Mouse (Mus musculus) heart, postnatal 0 days (tissue): ENCODE results near the gene Slc16a14. TPM values are rescaled to one million over a fixed set of nuclear protein-coding genes. Genes with fewer than 3 reads are reported as not detected.

Source experiments
- ATAC-seq: fragments of 200-750 bp; cut with Nextera tagmentation; 2 replicates; pipeline ENCODE4 v1.8.0; 2017; ENCODE audit warnings: low read depth, moderate number of reproducible peaks, moderate library complexity; ENCODE audit not compliant: insufficient read depth
- DNase-seq: peaks from one replicate; pipeline ENCODE4 v3.0.0-alpha.2; 2016; ENCODE audit warnings: low spot score
- H3K27ac ChIP-seq: fragments of 300-500 bp; sonication (generic); 2 replicates; pipeline ENCODE4 v1.5.1; 2014; ENCODE audit warnings: low read depth, mild to moderate bottlenecking
- H3K27me3 ChIP-seq: fragments of 300-500 bp; sonication (generic); 2 replicates; pipeline ENCODE4 v1.6.1; 2014; ENCODE audit warnings: low read length, mixed read lengths; ENCODE audit not compliant: control insufficient read depth, insufficient read depth
- H3K36me3 ChIP-seq: fragments of 300-500 bp; sonication (generic); replicated peaks from 2 replicates; pipeline ENCODE4 v1.6.1; 2014; ENCODE audit warnings: low read length, mixed read lengths; ENCODE audit not compliant: control insufficient read depth, insufficient read depth
- H3K4me1 ChIP-seq: fragments of 300-500 bp; sonication (generic); 2 replicates; pipeline ENCODE4 v1.6.1; 2014; ENCODE audit warnings: antibody characterized with exemption; ENCODE audit not compliant: control insufficient read depth, insufficient read depth
- H3K4me2 ChIP-seq: fragments of 300-500 bp; sonication (generic); 2 replicates; pipeline ENCODE4 v1.6.1; 2014; ENCODE audit warnings: low read depth, mild to moderate bottlenecking, low read length, moderate library complexity
- H3K4me3 ChIP-seq: fragments of 300-500 bp; sonication (generic); 2 replicates; pipeline ENCODE4 v1.5.1; 2014; ENCODE audit warnings: low read depth, low read length
- H3K9ac ChIP-seq: fragments of 300-500 bp; sonication (generic); replicated peaks from 2 replicates; pipeline ENCODE4 v1.6.1; 2014; ENCODE audit warnings: low read depth, low read length, mixed read lengths
- H3K9me3 ChIP-seq: fragments of 300-500 bp; sonication (generic); replicated peaks from 2 replicates; pipeline ENCODE4 v1.6.1; 2016; ENCODE audit warnings: low read length; ENCODE audit not compliant: control insufficient read depth
- CTCF ChIP-seq: IDR thresholded peaks from 2 replicates; pipeline ENCODE4 v1.5.1; 2016; ENCODE audit warnings: antibody characterized with exemption, control low read depth, low read depth
- EP300 ChIP-seq: IDR thresholded peaks from 2 replicates; pipeline ENCODE4 v1.6.1; 2016; ENCODE audit warnings: antibody characterized with exemption, low read depth
- WGBS: fragments of 180-500 bp; shearing (Covaris S2); extraction: QIAGEN DNeasy Blood & Tissue Kit; methylation state at CpG from one replicate; pipeline ENCODE4 v1.1.7; 2014; 5-methylcytosine and 5-hydroxymethylcytosine counted together
- polyA plus RNA-seq: library from polyadenylated mRNA; unstranded; fragments of >200 nt; fragmentation: Nextera tagmentation; extraction: Ambion mirVana; gene quantifications from 2 replicates; pipeline ENCODE4 v1.2.1, GENCODE M21; 2015
- total RNA-seq: library from RNA; depleted of rRNA; stranded (reverse); fragments of >200 nt; gene quantifications from 2 replicates; pipeline ENCODE4 v1.2.3, GENCODE M21; 2014; ENCODE audit warnings: low replicate concordance; rRNA removed

The Slc16a14 gene
- total and polyA plus RNA-seq, 2 experiments from 2014 or later, result not detected

GRCm38 (mm10) chr1:84866231-84866630 lies 68.7 kb downstream of the Slc16a14 start:
- H3K27ac ChIP-seq, result no peak overlapping the region
- ATAC-seq (no peak), DNase-seq (no peak)
- TF ChIP-seq EP300 (no peak), CTCF (no peak)
- H3K27me3 ChIP-seq, result no peaks in the 10 kb centered on the region
- no peak overlapping the region for H3K4me2 ChIP-seq
- H3K36me3 ChIP-seq, result no peaks in the 10 kb centered on the region
- H3K9me3 ChIP-seq, result no peaks in the 10 kb centered on the region
- no peak overlapping the region for H3K4me3 ChIP-seq
- no peak overlapping the region for H3K9ac ChIP-seq
- H3K4me1 ChIP-seq, result no peaks in the 10 kb centered on the region
- WGBS, result 84% methylated on average over 6 of the region's 6 CpGs

- Histone ChIP-seq H3K4me1 (peaks cover 4% of the 10 kb centered on the region; the same call in 1 of the 2 replicates), H3K9me3 (no peaks in the 10 kb centered on the region), H3K27me3 (no peaks in the 10 kb centered on the region), H3K36me3 (no peaks in the 10 kb centered on the region), H3K27ac (no peak overlapping the region), H3K4me2 (no peak overlapping the region), H3K4me3 (no peak overlapping the region), H3K9ac (no peak overlapping the region)
- DNase-seq (no peak), ATAC-seq (no peak)
- TF ChIP-seq CTCF (no peak), EP300 (no peak)
- WGBS, result 48% methylated on average over 2 of the region's 2 CpGs
Measured at GRCm38 (mm10) chr1:84864645-84865044, 70.3 kb downstream of the Slc16a14 start.

- H3K4me2 ChIP-seq, result no peak overlapping the region
- WGBS, result 75% methylated on average over 1 of the region's 1 CpGs
- H3K27ac ChIP-seq, result no peak overlapping the region
- TF ChIP-seq CTCF (no peak), EP300 (no peak)
- no peaks in the 10 kb centered on the region for H3K27me3 ChIP-seq
- no peak overlapping the region for H3K9ac ChIP-seq
- H3K36me3 ChIP-seq, result no peaks in the 10 kb centered on the region
- H3K4me3 ChIP-seq, result no peak overlapping the region
- no peak for DNase-seq
- H3K4me1 ChIP-seq, result peaks cover 4% of the 10 kb centered on the region; the same call in 1 of the 2 replicates
- ATAC-seq, result no peak
- no peaks in the 10 kb centered on the region for H3K9me3 ChIP-seq
Measured at GRCm38 (mm10) chr1:84861255-84861630, 73.7 kb downstream of the Slc16a14 start.

- Histone ChIP-seq H3K9me3 (no peaks in the 10 kb centered on the region), H3K4me2 (no peak overlapping the region), H3K4me1 (peaks cover 4% of the 10 kb centered on the region; the same call in 1 of the 2 replicates), H3K9ac (no peak overlapping the region), H3K4me3 (no peak overlapping the region), H3K27ac (no peak overlapping the region), H3K27me3 (no peaks in the 10 kb centered on the region), H3K36me3 (no peaks in the 10 kb centered on the region)
- DNase-seq (no peak), ATAC-seq (no peak)
- no peak for TF ChIP-seq EP300
- no peak for TF ChIP-seq CTCF
- 52% methylated on average over 10 of the region's 10 CpGs for WGBS
Measured at GRCm38 (mm10) chr1:84860360-84861254, 74.3 kb downstream of the Slc16a14 start.

- Histone ChIP-seq H3K4me1 (peaks cover 4% of the 10 kb centered on the region; the same call in 1 of the 2 replicates), H3K9me3 (no peaks in the 10 kb centered on the region), H3K9ac (no peak overlapping the region), H3K4me2 (no peak overlapping the region), H3K4me3 (no peak overlapping the region), H3K27me3 (no peaks in the 10 kb centered on the region), H3K36me3 (no peaks in the 10 kb centered on the region), H3K27ac (no peak overlapping the region)
- DNase-seq (no peak), ATAC-seq (no peak)
- no peak for TF ChIP-seq CTCF
- no peak for TF ChIP-seq EP300
- 94% methylated on average over 6 of the region's 6 CpGs for WGBS
Measured at GRCm38 (mm10) chr1:84859597-84859996, 75.3 kb downstream of the Slc16a14 start.

Other genes starting within 250 kb of the Slc16a14 start
- gene Dner, start 238.9 kb downstream of the Slc16a14 start, total RNA-seq, result 0.76 and 1.7 TPM in 2 replicates
- gene Dner, start 238.9 kb downstream of the Slc16a14 start, polyA plus RNA-seq, result 0.19 and 0.23 TPM in 2 replicates
- 5.3 and 12.8 TPM in 2 replicates for gene Fbxo36, start 95.3 kb downstream of the Slc16a14 start, total RNA-seq
- gene Fbxo36, start 95.3 kb downstream of the Slc16a14 start, polyA plus RNA-seq, result 7.5 and 8.3 TPM in 2 replicates
- 93.7 and 109 TPM in 2 replicates for gene Trip12, start 94.6 kb downstream of the Slc16a14 start, total RNA-seq
- gene Trip12, start 94.6 kb downstream of the Slc16a14 start, polyA plus RNA-seq, result 29.6 and 31.5 TPM in 2 replicates
- not detected in 2 replicates for gene Gm10553, start 165.0 kb upstream of the Slc16a14 start, total RNA-seq
- gene Gm10553, start 165.0 kb upstream of the Slc16a14 start, polyA plus RNA-seq, result not detected in 2 replicates
- gene A530032D15Rik, start 174.7 kb upstream of the Slc16a14 start, total RNA-seq, result not detected in 2 replicates
- gene A530032D15Rik, start 174.7 kb upstream of the Slc16a14 start, polyA plus RNA-seq, result not detected in 2 replicates